Mouse (Mus musculus): ENCODE data around the gene Pinlyp.

The Pinlyp gene

GRCm38 (mm10) chr7:24563191-24563836 is 17.4 kb upstream of the Pinlyp start:
- intact Hi-C loops (cut with DNase I) = no loop called here

GRCm38 (mm10) chr7:24561450-24561849 is 15.5 kb upstream of the Pinlyp start:
- intact Hi-C loops (cut with DNase I) = no loop called here

DNA sequence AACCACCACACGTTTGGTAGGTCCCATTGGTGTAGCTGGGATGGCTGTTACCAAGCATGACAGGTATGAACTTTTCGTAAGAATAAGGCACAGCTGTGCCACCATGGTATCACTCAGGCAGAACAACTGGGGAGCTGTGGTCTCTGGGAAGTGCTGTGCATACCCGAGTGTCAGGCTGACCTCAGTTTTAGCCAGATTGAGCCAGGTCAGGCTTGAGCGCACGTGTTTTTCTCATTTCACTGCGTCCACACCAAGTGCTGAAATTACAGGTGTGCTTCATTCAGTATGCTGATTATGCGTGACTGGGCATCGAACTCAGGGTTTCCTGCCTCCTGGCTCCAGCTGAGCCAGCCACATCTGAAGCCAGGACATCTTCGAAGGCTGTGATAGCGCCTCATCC is 9.9 kb upstream of the Pinlyp start:
- intact Hi-C loops (cut with DNase I) = no loop called here

- intact Hi-C loops (cut with DNase I) = no loop called here
Observed at GRCm38 (mm10) chr7:24551985-24552759, 6.3 kb upstream of the Pinlyp start.

GRCm38 (mm10) chr7:24547534-24548036 is 1.7 kb upstream of the Pinlyp start:
- intact Hi-C loops (cut with DNase I) = loop anchor here (2.0 kb wide), 1 partner anchor 17 kb away; the partner anchor contains the start of gene Irgq

DNA sequence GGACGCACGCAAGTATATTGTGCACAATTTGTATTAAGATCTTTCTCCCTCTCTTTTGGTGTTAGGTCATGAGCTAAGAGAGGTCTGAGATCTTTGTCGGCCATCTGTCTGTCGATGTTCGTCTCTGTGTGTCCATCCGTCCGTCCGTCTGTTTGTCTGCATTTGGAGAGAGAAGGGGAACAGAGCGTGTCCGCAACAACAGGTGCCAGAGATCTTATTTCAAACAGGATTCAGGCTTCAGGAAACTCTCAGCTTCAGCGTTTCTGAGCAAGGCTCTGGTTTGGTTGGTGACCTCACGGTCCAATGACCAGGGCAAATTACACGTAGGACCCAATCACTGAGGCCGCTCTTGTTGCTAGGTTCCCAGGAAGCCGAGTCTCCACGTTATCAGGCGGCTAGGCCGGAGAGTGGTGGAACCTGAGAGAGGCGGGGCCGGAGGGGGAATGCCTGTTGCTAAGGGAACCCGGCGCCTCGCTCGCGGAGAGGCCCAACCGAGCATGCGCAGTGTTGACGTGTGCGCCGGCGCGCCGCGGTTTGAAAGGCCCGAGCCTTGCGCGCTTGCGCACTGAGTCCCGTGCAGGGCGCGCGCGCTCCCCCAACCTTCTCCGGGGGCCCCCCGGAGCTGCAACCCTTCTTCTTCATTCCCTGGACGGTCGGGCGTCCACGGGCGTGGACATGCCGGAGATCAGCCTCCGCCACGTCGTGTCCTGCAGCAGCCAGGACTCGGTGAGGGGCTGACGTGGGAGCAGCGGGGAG is 894 bp upstream of the Pinlyp start:
- intact Hi-C loops (cut with DNase I) = loop anchor here (2.0 kb wide), 1 partner anchor 16 kb away; the partner anchor contains the start of gene Irgq

DNA sequence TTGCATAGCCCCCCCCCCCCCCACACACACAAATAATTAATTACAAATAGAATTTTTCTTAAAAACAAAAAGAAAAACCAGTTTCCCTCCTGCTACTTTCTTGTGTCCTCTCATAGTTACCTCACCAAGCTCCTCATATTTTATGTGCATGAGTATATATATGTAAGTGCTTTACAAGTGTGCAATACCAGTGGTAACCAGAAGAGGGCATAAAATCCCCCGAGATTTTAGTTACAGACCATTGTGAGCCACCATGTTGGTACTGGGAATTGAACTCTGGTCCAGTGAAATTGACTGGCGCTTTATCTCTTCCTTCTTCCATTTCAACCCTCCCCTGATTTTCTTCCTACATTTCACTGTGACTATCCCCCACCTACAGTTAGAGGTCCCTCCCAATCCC is 1.4 kb downstream of the Pinlyp start:
- intact Hi-C loops (cut with DNase I) = no loop called here

GRCm38 (mm10) chr7:24539686-24540085 is 6.2 kb downstream of the Pinlyp start:
- intact Hi-C loops (cut with DNase I) = no loop called here

DNA sequence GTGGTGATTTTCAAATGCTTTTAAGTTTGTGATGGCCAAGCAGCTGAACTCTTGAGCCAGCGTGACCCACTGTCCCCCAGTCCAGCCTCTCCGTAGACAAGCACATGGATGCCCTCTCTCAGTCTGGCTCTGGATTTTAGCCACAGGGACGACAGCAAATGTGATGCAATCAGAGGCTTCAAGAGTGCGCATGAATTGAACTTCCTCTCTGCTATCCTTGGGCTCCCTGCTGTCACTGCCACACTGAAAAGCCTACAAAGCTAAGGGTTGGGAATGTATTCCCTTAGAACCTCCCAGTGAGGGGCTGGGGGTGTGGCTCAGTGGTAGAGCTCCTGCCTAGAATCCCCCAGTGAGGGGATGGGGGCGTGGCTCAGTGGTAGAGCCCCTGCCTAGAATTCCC is 7.2 kb downstream of the Pinlyp start:
- intact Hi-C loops (cut with DNase I) = no loop called here

GRCm38 (mm10) chr7:24538154-24538553 is 7.8 kb downstream of the Pinlyp start:
- intact Hi-C loops (cut with DNase I) = no loop called here

DNA sequence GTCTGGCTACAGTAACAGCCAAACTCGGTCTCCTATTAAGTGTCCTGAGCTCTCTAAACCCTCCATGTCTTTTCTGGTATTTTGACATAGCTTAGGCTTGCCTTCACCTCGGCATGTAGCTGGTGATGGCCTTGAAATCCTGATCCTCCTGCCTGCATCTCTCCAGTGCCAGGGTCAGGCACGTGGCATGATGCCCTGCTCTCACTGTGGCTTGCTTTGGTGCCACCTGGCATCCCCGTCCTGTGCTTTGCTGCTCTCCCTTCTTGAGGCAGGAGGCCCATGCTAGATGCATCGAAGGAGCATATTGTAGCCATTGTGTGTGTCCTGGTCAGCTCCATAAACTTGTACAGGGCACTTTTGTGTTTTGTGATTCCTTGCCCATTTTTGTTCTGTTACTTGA is 8.3 kb downstream of the Pinlyp start:
- intact Hi-C loops (cut with DNase I) = no loop called here

GRCm38 (mm10) chr7:24537081-24537480 is 8.8 kb downstream of the Pinlyp start:
- intact Hi-C loops (cut with DNase I) = no loop called here

DNA sequence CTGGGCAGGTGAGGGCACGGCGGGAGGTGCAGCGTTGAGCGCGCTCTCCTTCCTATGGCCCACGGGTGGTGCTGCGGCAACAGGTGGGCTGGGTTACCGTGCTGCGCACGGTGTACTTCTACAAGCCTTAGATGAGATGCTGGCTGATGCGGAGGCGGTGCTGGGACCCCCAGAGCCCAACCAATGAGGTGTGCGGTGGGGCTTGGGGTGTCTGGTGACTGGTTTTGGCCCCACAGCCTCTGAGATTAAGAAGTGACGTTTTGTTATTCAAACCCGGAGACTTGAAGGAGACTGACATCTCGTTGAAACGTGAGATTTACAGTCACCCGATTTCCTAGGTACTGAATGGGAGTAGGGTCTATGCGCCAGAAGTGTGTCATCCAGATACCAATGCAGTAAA is 11.6 kb downstream of the Pinlyp start:
- intact Hi-C loops (cut with DNase I) = loop anchor here (5.0 kb wide), 1 partner anchor 123 kb away; no protein-coding TSS in a partner anchor

DNA sequence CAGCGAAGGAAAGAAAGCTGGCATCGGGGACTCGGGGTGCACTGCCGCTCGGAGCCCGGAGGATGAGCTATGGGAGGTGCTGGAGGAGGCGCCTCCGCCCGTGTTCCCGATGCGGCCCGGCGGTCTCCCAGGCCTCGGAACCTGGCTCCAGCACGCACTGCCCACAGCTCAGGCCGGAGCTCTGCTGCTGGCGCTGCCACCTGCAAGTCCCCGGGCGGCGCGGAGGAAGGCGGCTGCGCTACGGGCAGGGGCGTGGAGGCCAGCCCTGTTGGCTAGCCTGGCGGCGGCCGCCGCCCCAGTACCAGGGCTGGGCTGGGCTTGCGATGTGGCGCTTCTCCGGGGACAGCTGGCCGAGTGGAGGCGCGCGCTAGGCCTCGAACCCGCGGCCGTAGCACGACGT is 12.1 kb downstream of the Pinlyp start:
- intact Hi-C loops (cut with DNase I) = loop anchor here (5.0 kb wide), 1 partner anchor 123 kb away; no protein-coding TSS in a partner anchor

DNA sequence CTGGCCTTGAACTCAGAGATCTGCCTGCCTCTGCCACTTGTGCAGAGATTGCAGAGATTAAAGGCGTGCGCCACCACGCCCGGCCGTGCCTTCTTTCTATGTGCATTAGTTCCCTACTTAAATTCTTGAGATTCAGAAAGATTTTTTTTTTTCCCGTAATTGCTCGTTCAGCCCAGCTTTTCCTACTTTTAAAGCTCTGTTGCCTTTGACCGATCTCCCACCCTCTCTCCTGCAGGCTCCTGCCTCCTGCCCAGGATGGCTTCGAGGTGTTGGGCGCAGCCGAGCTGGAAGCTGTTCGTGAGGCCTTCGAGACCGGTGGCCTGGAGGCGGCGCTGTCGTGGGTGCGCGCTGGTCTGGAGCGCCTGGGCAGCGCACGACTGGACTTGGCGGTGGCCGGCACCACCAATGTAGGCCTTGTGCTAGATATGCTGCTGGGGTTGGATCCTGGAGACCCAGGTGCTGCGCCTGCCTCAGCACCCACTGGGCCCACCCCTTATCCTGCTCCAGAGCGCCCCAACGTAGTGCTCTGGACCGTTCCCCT is 12.8 kb downstream of the Pinlyp start:
- intact Hi-C loops (cut with DNase I) = loop anchor here (5.0 kb wide), 1 partner anchor 124 kb away; no protein-coding TSS in a partner anchor

GRCm38 (mm10) chr7:24531211-24531971 is 14.5 kb downstream of the Pinlyp start:
- intact Hi-C loops (cut with DNase I) = loop anchor here (2.0 to 5.0 kb wide), 2 partner anchors 15 to 126 kb away; partner anchors contain the start of genes Pinlyp and Xrcc1

DNA sequence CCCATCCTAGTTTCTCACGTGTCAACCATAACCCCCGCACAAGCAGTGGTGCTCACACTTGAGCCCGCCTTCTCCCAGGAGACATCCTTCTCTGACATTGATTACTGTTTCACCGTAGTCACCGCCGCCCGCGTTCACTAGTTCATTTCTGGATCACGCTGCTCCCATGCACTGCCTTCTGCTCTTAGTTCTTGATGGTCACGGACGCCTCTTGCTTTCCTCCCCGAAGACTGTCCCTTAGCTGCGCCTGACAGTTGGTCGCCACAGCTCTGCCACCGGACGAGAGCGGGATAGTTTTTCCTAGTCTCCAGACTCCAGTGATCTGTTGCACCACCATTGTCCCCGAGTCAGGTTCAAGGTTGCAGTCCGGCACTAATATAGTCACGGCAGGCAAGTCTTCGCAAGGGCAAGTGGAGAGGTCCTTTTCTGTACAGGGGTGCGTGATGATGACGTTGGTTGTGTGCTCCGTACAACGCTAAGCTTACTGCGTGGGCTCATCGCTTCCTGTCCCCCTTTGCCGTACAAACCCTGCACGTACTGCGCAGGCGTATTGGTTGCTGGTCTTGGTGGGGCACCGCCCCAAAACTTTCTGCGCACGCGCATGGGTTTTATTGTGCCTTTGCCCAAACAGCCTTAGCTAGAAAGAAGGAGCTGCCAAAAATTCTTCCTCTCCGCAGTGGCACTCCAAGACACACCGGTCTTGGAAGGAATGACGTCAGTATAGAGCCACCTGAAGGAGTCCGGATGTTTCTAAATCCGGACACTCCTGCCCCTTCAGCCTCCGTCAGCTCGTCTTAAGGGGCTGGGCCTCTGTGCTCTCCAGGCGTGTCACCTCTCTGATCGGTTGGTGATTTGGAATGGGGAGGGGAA is 15.6 kb downstream of the Pinlyp start, which contains the start of gene Irgq:
Gene Irgq, plus strand, starts transcription at position 628 of the 870 bp plus-strand sequence.
- intact Hi-C loops (cut with DNase I) = loop anchor here (2.0 to 5.0 kb wide), 2 partner anchors 17 to 127 kb away; partner anchors contain the start of genes Pinlyp and Xrcc1

GRCm38 (mm10) chr7:24529580-24529979 is 16.3 kb downstream of the Pinlyp start:
- intact Hi-C loops (cut with DNase I) = loop anchor here (2.0 kb wide), 1 partner anchor 23 kb away; the partner anchor contains the start of gene Zfp428

- intact Hi-C loops (cut with DNase I) = loop anchor here (2.0 kb wide), 1 partner anchor 22 kb away; the partner anchor contains the start of gene Zfp428
Observed at GRCm38 (mm10) chr7:24528861-24529260, 17.1 kb downstream of the Pinlyp start.

All from adrenal gland (tissue).